Mouse (Mus musculus) forebrain, embryonic 13.5 days (tissue): ENCODE data around the gene Hist1h2ad. TPM values are rescaled to one million over a fixed set of nuclear protein-coding genes. Genes with fewer than 3 reads are reported as not detected.
A peak's percentile ranks its signal among the peaks of the same experiment; 100 is the strongest.
"Not testable (repeated sequence)": the region's sequence is repeated elsewhere in the genome, so short reads cannot be mapped to it uniquely, and the experiment has no call there.

ENCODE experiments used
- ATAC-seq: fragments of 200-750 bp; cut with Nextera tagmentation; 2 replicates; pipeline ENCODE4 v1.8.0; 2017
- H3K27ac ChIP-seq: fragments of 300-500 bp; sonication (generic); 2 replicates; pipeline ENCODE4 v1.5.1; 2015; ENCODE audit warnings: inconsistent platforms, mild to moderate bottlenecking, moderate library complexity
- H3K27me3 ChIP-seq: fragments of 300-500 bp; sonication (generic); 2 replicates; pipeline ENCODE4 v1.6.1; 2015; ENCODE audit warnings: mild to moderate bottlenecking, inconsistent platforms
- H3K36me3 ChIP-seq: fragments of 300-500 bp; sonication (generic); 2 replicates; pipeline ENCODE4 v1.6.1; 2015; ENCODE audit warnings: mild to moderate bottlenecking, inconsistent platforms; ENCODE audit not compliant: poor library complexity, severe bottlenecking
- H3K4me1 ChIP-seq: fragments of 300-500 bp; sonication (generic); 2 replicates; pipeline ENCODE4 v1.6.1; 2015; ENCODE audit warnings: inconsistent platforms
- H3K4me2 ChIP-seq: fragments of 300-500 bp; sonication (generic); 2 replicates; pipeline ENCODE4 v1.6.1; 2015; ENCODE audit warnings: inconsistent platforms, mild to moderate bottlenecking, moderate library complexity
- H3K4me3 ChIP-seq: fragments of 300-500 bp; sonication (generic); 2 replicates; pipeline ENCODE4 v1.5.1; 2015; ENCODE audit warnings: mild to moderate bottlenecking, inconsistent platforms
- H3K9ac ChIP-seq: fragments of 300-500 bp; sonication (generic); 2 replicates; pipeline ENCODE4 v1.6.1; 2015; ENCODE audit warnings: mild to moderate bottlenecking, inconsistent platforms
- H3K9me3 ChIP-seq: fragments of 300-500 bp; sonication (generic); replicated peaks from 2 replicates; pipeline ENCODE4 v1.6.1; 2016; ENCODE audit warnings: inconsistent platforms
- WGBS: fragments of 180-500 bp; shearing (Covaris S2); methylation state at CpG from one replicate; pipeline ENCODE4 v1.1.7; 2015; 5-methylcytosine and 5-hydroxymethylcytosine counted together
- polyA plus RNA-seq: library from polyadenylated mRNA; unstranded; fragments of >200 nt; fragmentation: Nextera tagmentation; extraction: Ambion mirVana; gene quantifications from 2 replicates; pipeline ENCODE4 v1.2.1, GENCODE M21; 2015

Gene Hist1h2ad
- polyA plus RNA-seq, 1 experiment from 2014 or later = 4.8 TPM

GRCm38 (mm10) chr13:23561531-23561882, 12.7 kb upstream of the Hist1h2ad start:
- not testable (repeated sequence) for H3K4me1 ChIP-seq, H3K9me3 ChIP-seq, H3K27me3 ChIP-seq, ATAC-seq, H3K36me3 ChIP-seq
- Histone ChIP-seq H3K4me3 (peak overlapping the region; percentile 46), H3K4me2 (peak overlapping the region; percentile 70), H3K27ac (peak overlapping the region; percentile 98), H3K9ac (peak overlapping the region; percentile 75)
- WGBS = 0% methylated on average over 2 of the region's 5 CpGs

- Histone ChIP-seq H3K27ac (peak within 1 kb of the TSS; percentile 98), H3K4me3 (peak within 1 kb of the TSS; percentile 46), H3K9ac (peak within 1 kb of the TSS; percentile 75), H3K4me2 (peak within 1 kb of the TSS; percentile 70)
- under 1% methylated on average over 44 of the region's 67 CpGs for WGBS
- H3K36me3 ChIP-seq, H3K9me3 ChIP-seq, H3K27me3 ChIP-seq, H3K4me1 ChIP-seq: not testable (repeated sequence)
- ATAC-seq = peak; percentile 94
Observed at GRCm38 (mm10) chr13:23561883-23562659, 12.1 kb upstream of the Hist1h2ad start, which contains the start of gene Hist1h3e. TSS of gene Hist1h3e (minus strand) at chr13:23562369.

- no peaks in the 10 kb centered on the region for H3K9me3 ChIP-seq
- H3K4me2 ChIP-seq = peak overlapping the region; percentile 70
- H3K4me1 ChIP-seq = peaks cover 3% of the 10 kb centered on the region; the same call in 1 of the 2 replicates
- peak; percentile 50 for ATAC-seq
- H3K36me3 ChIP-seq = no peaks in the 10 kb centered on the region
- peak overlapping the region; percentile 63 for H3K9ac ChIP-seq
- peak overlapping the region; percentile 46 for H3K4me3 ChIP-seq
- peak overlapping the region; percentile 98 for H3K27ac ChIP-seq
- WGBS = 2% methylated on average over 18 of the region's 18 CpGs
- H3K27me3 ChIP-seq = no peaks in the 10 kb centered on the region
Observed at GRCm38 (mm10) chr13:23562699-23563462, 11.3 kb upstream of the Hist1h2ad start.

- H3K4me2 ChIP-seq = no peak overlapping the region
- H3K4me3 ChIP-seq = no peak overlapping the region
- H3K27me3 ChIP-seq = no peaks in the 10 kb centered on the region
- 88% methylated on average over 2 of the region's 2 CpGs for WGBS
- H3K9ac ChIP-seq = no peak overlapping the region
- H3K4me1 ChIP-seq = peaks cover 3% of the 10 kb centered on the region; the same call in 1 of the 2 replicates
- no peaks in the 10 kb centered on the region for H3K36me3 ChIP-seq
- no peak for ATAC-seq
- H3K9me3 ChIP-seq = no peaks in the 10 kb centered on the region
- H3K27ac ChIP-seq = no peak overlapping the region
Observed at GRCm38 (mm10) chr13:23564482-23564881, 9.7 kb upstream of the Hist1h2ad start.

GRCm38 (mm10) chr13:23570261-23571021, 3.7 kb upstream of the Hist1h2ad start:
- Histone ChIP-seq H3K4me1 (peaks cover 22% of the 10 kb centered on the region), H3K9ac (peak overlapping the region; percentile 65), H3K27ac (peak overlapping the region; percentile 97), H3K4me2 (peak overlapping the region; percentile 75), H3K4me3 (peak overlapping the region; percentile 51)
- WGBS = 1% methylated on average over 26 of the region's 41 CpGs
- ATAC-seq, H3K27me3 ChIP-seq, H3K36me3 ChIP-seq, H3K9me3 ChIP-seq: not testable (repeated sequence)

GRCm38 (mm10) chr13:23571022-23571503, 3.1 kb upstream of the Hist1h2ad start, which contains the start of the genes Hist1h2ae and Hist1h2bg:
TSS of gene Hist1h2ae (minus strand) at chr13:23571220.
TSS of gene Hist1h2bg (plus strand) at chr13:23571396.
- Histone ChIP-seq H3K4me2 (peak within 1 kb of the TSS; percentile 75), H3K4me3 (peak within 1 kb of the TSS; percentile 51), H3K4me1 (peaks cover 23% of the 10 kb centered on the region), H3K9me3 (no peaks in the 10 kb centered on the region), H3K9ac (peak within 1 kb of the TSS; percentile 86), H3K27ac (peak within 1 kb of the TSS; percentile 97), H3K27me3 (no peaks in the 10 kb centered on the region), H3K36me3 (no peaks in the 10 kb centered on the region)
- peak; percentile 90 for ATAC-seq
- under 1% methylated on average over 18 of the region's 18 CpGs for WGBS

GRCm38 (mm10) chr13:23571504-23572217, 2.5 kb upstream of the Hist1h2ad start:
- Histone ChIP-seq H3K4me3 (peak overlapping the region; percentile 51), H3K4me2 (peak overlapping the region; percentile 75), H3K4me1 (peaks cover 29% of the 10 kb centered on the region), H3K27ac (peak overlapping the region; percentile 97), H3K9ac (peak overlapping the region; percentile 86)
- WGBS = under 1% methylated on average over 12 of the region's 34 CpGs
- H3K9me3 ChIP-seq, H3K27me3 ChIP-seq, H3K36me3 ChIP-seq, ATAC-seq: not testable (repeated sequence)

GRCm38 (mm10) chr13:23572218-23573033, 1.8 kb upstream of the Hist1h2ad start:
- Histone ChIP-seq H3K4me3 (peak overlapping the region; percentile 51), H3K27ac (peak overlapping the region; percentile 97), H3K9me3 (no peaks in the 10 kb centered on the region), H3K27me3 (no peaks in the 10 kb centered on the region), H3K36me3 (no peaks in the 10 kb centered on the region), H3K9ac (peak overlapping the region; percentile 86), H3K4me2 (peak overlapping the region; percentile 75), H3K4me1 (peaks cover 37% of the 10 kb centered on the region)
- ATAC-seq = no peak
- 36% methylated on average over 2 of the region's 2 CpGs for WGBS

- Histone ChIP-seq H3K4me1 (peaks cover 37% of the 10 kb centered on the region), H3K27ac (peak overlapping the region; percentile 97), H3K4me2 (peak overlapping the region; percentile 75), H3K9ac (peak overlapping the region; percentile 86), H3K4me3 (peak overlapping the region; percentile 51)
- H3K36me3 ChIP-seq, H3K9me3 ChIP-seq, H3K27me3 ChIP-seq, ATAC-seq: not testable (repeated sequence)
- WGBS = 8% methylated on average over 20 of the region's 20 CpGs
Observed at GRCm38 (mm10) chr13:23573034-23573897, 915 bp upstream of the Hist1h2ad start.
